Mouse (Mus musculus): ENCODE results near the gene Ift80. TPM values are rescaled to one million over a fixed set of nuclear protein-coding genes. Genes with fewer than 3 reads are reported as not detected.
"Not testable (repeated sequence)": the region's sequence is repeated elsewhere in the genome, so short reads cannot be mapped to it uniquely, and the experiment has no call there.

Gene Ift80
- polyA plus RNA-seq, 1 experiment from 2014 or later, result 3.0 TPM

DNA sequence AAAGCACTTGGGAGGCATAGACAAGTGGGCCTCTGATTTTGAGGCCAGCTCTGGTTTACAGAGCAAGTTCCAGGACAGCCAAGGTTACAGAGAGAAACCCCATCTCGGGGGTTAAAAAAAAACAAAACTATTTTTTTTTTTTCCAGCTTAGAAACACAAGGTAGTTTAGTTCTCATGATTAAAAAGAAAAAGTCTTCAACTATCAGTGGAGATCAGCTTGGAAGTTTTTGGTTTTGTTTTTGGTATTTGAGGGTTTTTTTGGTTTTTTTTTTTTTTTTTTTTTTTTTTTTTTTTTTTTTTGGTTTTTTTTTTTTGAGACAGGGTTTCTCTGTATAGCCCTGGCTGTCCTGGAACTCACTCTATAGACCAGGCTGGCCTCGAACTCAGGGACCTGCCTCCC, 14.3 kb upstream of the Ift80 start:
- peaks cover 33% of the 10 kb centered on the region for H3K79me2 ChIP-seq (ENCODE audit: inconsistent target)
- H3K36me3 ChIP-seq (ENCODE audit: inconsistent target), result peaks cover 20% of the 10 kb centered on the region
- H3K27ac ChIP-seq; H3K4me3 ChIP-seq (ENCODE audit: inconsistent target): not testable (repeated sequence)
- WGBS (ENCODE audit: missing documents), result 93% methylated on average over 2 of the region's 2 CpGs

DNA sequence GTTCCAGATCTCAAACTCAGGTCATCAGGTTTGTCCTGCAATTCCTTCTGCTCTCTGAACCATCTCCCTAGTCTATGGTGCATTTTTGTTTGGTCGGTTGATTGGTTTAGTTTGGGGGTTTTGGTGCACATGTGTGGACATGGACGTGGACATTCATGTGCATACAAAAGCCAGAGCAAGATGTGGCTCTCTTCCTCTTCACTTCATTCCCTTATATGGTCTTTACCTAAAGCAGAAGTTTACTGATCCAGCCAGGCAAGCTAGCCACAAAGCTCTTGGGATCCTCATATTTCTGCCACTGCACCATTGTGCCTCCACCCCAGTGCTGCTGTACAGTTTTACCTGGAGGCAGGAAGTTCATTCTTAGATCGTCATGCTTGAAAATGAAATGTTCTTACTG, 12.8 kb upstream of the Ift80 start:
- Histone ChIP-seq H3K79me2 (ENCODE audit: inconsistent target) (peaks cover 45% of the 10 kb centered on the region), H3K4me3 (ENCODE audit: inconsistent target) (no peak overlapping the region), H3K36me3 (ENCODE audit: inconsistent target) (peaks cover 19% of the 10 kb centered on the region), H3K27ac (no peak overlapping the region)
- 52% methylated on average over 3 of the region's 3 CpGs for WGBS (ENCODE audit: missing documents)

DNA sequence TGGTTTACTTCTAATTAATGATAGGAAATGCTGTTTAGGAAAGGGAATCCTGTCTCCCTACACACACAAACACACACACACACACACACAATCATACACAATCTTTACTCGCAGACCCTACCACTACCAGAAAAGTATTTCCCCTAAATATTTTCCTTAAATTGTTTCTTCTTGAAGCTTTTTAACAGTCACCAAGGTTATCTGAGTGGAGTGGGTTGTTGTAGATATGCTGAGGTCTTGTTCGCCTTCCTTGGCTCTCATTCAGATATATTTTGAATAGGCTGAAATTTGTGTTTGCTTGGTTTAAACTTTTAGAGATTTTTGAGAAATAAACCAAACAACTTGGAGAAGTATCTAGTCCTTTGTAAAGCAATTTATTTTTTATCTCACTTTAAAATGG, 4.5 kb upstream of the Ift80 start:
- no peaks in the 10 kb centered on the region for H3K36me3 ChIP-seq (ENCODE audit: inconsistent target)
- WGBS (ENCODE audit: missing documents), result 93% methylated on average over 2 of the region's 2 CpGs
- peak overlapping the region; percentile 1; the same call in 1 of the 2 replicates for H3K27ac ChIP-seq
- H3K79me2 ChIP-seq (ENCODE audit: inconsistent target), result peaks cover 89% of the 10 kb centered on the region
- H3K4me3 ChIP-seq (ENCODE audit: inconsistent target), result no peak overlapping the region

DNA sequence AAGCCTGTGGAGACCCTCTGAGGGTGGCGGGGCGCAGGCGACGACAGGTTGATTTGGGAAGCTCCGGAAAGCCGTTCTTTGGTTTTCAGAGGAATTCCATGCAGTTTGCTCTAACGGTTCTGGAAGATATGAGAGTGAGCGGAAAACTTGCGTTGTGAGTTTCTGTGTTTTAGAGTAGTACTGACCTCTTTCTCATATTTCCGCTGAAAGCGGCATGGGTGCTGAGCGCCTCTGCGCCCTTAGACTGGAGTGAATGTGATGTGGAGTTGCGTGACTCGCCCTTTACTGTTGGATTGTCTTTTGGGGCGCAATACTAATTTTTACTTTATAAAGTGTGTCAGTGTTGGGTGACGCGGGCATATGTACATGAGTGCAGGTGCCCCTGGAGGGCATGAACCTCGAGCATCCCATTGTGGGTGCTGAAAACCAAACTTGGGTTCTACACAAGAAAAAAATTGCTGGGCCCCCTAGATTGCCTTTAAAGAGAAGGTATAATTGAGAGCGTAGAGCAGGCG, 1.9 kb upstream of the Ift80 start:
- H3K27ac ChIP-seq, result peak overlapping the region; percentile 66
- peak overlapping the region; percentile 94 for H3K4me3 ChIP-seq (ENCODE audit: inconsistent target)
- no peaks in the 10 kb centered on the region for H3K36me3 ChIP-seq (ENCODE audit: inconsistent target)
- 1% methylated on average over 21 of the region's 21 CpGs for WGBS (ENCODE audit: missing documents)
- H3K79me2 ChIP-seq (ENCODE audit: inconsistent target), result peaks cover 78% of the 10 kb centered on the region

DNA sequence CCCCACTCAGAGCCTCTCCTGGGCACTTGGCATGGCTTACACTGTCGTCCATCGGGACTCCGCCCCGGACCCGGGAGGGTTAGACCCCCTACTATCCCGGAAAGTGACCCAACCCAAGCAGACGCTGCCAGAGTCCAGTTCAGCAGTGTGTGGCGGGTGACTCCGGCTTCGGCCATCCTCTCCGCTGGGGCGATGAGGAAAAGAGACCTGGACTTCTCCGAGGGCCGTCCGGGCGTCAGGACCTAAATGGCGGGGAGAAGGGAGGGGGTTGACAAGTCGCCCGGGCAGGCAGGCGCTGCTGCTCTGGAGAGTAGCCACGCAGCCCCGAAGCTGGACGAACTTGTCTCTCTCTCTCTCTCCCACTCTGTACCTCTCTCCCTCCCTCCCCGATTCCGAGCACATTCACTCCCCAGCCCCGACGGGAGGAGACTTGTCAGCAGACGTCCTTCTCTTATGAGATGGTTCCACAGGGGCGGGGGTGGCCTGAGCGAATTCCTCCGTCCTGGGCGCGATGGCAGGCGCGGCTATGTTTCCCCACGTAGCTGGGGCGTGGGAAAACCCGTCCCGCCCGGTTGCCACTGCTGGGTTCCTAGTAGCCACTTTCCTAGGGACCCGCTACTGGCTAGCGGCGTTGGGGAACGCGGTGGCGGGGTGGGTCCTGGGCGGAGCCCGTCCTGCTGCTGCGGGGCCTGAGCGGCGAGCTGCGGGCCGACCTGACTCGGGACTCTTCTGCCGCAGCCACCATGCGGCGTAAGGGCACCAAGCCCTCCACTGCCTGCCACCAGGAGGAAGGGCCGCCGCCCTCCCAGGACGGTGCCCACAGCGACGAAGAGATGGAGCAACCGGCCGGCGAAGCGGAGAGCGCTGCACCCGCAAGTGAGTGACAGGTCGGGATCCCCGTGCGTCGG, 1.2 kb upstream of the Ift80 start:
- Histone ChIP-seq H3K79me2 (ENCODE audit: inconsistent target) (peaks cover 71% of the 10 kb centered on the region), H3K27ac (peak overlapping the region; percentile 93), H3K4me3 (ENCODE audit: inconsistent target) (peak overlapping the region; percentile 94), H3K36me3 (ENCODE audit: inconsistent target) (no peaks in the 10 kb centered on the region)
- WGBS (ENCODE audit: missing documents), result 1% methylated on average over 72 of the region's 72 CpGs

DNA sequence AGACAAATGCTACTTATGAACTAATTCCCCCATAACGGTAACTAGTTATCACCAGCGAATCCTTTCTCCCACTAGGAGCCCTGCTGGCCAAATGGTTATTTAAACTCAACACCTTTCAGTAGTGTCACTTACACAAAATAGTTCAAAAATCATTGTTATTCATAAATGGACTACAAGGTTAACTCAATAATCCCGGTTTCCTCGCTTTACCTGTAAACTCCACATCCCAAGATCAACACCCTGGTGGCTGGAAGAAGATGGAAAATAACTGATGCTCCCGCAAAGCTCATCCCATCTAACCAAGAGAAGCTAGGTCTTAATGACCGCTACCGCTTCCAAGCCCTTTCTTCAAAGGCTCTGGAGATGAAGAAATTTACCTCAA, 324 bp downstream of the Ift80 start:
- peak overlapping the region; percentile 93; the same call in 1 of the 2 replicates for H3K27ac ChIP-seq
- peaks cover 55% of the 10 kb centered on the region for H3K79me2 ChIP-seq (ENCODE audit: inconsistent target)
- WGBS (ENCODE audit: missing documents), result 3% methylated on average over 7 of the region's 7 CpGs
- H3K36me3 ChIP-seq (ENCODE audit: inconsistent target), result no peaks in the 10 kb centered on the region
- H3K4me3 ChIP-seq (ENCODE audit: inconsistent target), result peak overlapping the region; percentile 94

DNA sequence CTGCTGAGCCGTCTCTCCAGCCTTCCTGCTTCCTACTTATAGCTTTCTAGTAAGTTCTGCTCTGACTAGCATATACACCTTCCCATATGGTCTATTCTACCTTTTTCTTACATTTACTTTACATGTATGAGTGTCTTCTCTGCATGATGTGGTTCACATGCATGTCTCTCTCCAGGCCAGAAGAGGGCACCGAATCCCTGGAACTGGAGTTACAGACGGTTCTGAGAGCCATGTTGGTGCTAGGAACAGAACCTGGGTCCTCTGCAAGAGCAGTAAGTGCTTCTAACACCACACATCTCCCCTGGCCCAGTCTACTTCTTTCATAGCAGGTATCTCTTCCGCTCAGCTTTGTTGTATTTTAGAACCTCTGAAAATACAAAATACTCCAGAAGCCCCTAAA, 1.6 kb downstream of the Ift80 start:
- H3K36me3 ChIP-seq (ENCODE audit: inconsistent target), result no peaks in the 10 kb centered on the region
- WGBS (ENCODE audit: missing documents), result 98% methylated on average over 4 of the region's 4 CpGs
- no peak overlapping the region for H3K4me3 ChIP-seq (ENCODE audit: inconsistent target)

DNA sequence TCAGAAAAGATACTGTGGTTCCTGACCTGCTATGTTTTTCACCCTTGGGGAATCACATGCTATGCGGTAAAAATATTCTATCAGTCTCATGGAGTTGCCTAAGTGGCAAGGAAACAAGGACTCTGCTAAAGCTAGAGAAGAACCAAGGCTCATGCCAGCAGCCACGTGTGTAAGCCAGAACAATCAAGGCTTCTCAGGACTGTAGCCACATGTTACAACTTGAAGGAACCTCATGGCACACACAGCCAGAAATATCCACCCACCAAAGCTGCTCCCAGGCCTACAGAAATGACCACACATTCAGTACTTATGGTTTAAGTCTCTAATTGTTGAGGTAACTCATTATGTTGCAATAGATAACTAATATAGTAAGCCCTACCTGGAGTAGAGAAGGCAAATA, 17.8 kb downstream of the Ift80 start:
- Histone ChIP-seq H3K4me3 (ENCODE audit: inconsistent target) (no peak overlapping the region), H3K79me2 (ENCODE audit: inconsistent target) (no peaks in the 10 kb centered on the region), H3K36me3 (ENCODE audit: inconsistent target) (no peaks in the 10 kb centered on the region), H3K27ac (no peak overlapping the region)
- WGBS (ENCODE audit: missing documents), result 86% methylated on average over 2 of the region's 2 CpGs

More for the DNA sequence above, 1.6 kb downstream of the Ift80 start:
- Histone ChIP-seq H3K27ac (no peak overlapping the region), H3K79me2 (ENCODE audit: inconsistent target) (peaks cover 43% of the 10 kb centered on the region)

DNA sequence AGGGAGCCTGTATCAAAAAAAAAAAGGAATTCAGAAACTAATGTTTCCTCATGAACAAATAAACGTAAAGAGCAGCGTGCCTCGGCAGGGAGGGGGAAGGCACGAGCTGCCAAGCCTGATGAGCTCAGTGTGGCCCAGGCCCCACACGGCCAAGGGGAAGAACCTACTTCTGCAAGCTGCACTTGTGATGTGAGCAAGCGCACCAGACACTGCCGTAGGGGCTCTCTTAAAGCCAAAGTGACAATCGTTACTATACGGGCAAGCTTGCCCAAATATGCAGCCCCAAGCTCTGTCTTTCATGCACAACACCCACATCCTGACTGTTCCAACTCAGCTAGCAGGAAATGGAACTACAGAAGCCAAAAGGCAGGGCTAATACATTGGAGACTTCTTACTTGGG, 23.5 kb downstream of the Ift80 start:
- H3K4me3 ChIP-seq (ENCODE audit: inconsistent target), result no peak overlapping the region
- no peaks in the 10 kb centered on the region for H3K79me2 ChIP-seq (ENCODE audit: inconsistent target)
- 3% methylated on average over 9 of the region's 9 CpGs for WGBS (ENCODE audit: missing documents)
- H3K27ac ChIP-seq, result peak overlapping the region; percentile 40; the same call in 1 of the 2 replicates
- H3K36me3 ChIP-seq (ENCODE audit: inconsistent target), result no peaks in the 10 kb centered on the region

DNA sequence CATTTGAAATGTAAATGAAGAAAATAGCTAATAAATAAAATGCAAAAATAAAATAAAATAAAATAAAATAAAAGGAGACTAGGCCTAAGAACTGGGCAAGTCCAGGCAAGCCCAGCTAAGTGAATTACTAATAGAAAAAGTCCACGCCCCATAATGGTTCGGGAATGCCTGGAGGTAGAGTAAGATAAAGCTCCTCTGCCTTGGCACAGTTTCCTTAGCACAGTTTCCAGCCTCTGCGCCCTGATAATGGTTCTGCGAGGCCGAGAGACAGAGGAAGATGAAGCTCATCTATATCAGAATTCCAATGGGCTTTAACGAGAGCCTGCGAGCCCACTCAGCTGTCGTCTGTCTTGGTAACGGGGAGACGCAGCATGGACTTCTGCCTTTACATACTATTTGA, 25.2 kb downstream of the Ift80 start:
- no peak overlapping the region for H3K27ac ChIP-seq
- H3K36me3 ChIP-seq (ENCODE audit: inconsistent target), result no peaks in the 10 kb centered on the region
- no peak overlapping the region for H3K4me3 ChIP-seq (ENCODE audit: inconsistent target)
- no peaks in the 10 kb centered on the region for H3K79me2 ChIP-seq (ENCODE audit: inconsistent target)
- WGBS (ENCODE audit: missing documents), result 90% methylated on average over 10 of the region's 10 CpGs

DNA sequence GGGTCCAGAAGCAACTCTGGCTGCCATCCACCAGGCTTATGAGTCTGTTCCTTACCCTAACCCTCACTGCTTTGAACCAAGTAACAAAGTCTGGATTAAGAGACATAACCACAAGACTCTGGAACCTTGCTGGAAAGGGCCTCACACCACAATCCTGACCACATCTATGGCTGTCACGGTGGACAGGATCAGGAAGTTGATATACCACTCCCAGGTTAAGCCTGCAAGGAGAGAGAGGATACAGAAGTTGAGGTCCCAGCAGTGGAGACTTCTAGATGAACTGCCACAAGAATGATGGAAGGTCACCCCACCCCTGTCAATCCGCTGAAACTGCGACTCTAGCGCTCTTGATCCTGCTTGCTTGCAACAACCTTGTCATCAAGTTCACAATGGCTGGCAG, 26.7 kb downstream of the Ift80 start:
- Histone ChIP-seq H3K27ac (no peak overlapping the region), H3K4me3 (ENCODE audit: inconsistent target) (no peak overlapping the region), H3K79me2 (ENCODE audit: inconsistent target) (no peaks in the 10 kb centered on the region), H3K36me3 (ENCODE audit: inconsistent target) (no peaks in the 10 kb centered on the region)
- WGBS (ENCODE audit: missing documents), result 67% methylated on average over 4 of the region's 4 CpGs

DNA sequence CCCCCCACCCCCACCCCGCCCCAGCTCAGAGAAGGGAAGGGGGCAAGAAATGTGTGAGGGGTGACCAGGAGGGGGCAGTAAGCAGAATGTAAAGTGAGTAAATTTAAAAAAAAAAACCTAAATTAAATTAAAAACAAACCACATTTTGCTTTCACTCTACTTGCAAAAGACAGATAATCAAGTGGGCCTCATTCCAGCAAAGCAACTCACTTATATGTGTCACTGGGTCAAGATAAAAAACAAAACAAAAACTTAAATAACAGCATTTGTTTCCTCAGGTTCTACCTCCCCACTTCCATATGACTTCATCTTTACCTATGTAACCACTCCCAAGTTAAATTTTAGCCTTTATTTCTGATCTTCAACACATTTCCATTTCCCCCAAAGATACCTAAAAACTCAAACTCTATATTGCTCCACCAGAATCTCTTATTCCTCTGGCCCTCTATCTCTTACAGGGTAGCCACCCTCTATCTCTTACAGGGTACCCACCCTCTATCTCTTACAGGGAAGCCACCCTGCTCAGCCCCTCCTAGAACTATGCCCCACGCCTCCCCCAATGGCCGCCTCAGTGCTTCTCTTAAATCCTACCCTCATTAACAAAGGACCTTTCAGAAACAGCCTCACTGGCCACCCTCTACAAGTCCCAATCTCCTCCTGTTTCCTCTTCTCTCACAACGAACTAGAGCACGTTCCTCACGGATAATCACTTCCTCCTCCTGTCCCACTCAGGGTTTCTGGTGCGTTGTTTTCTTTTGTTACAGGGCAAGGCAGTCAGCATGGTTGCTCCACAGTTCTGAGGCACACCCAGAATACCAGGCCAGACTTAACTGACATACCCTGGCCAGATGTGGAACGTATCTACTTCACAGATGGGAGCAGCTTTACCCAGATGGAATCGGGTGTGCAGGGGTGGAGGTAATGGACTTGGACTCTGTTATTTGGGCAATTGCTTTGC, 28.6 kb downstream of the Ift80 start:
- Histone ChIP-seq H3K79me2 (ENCODE audit: inconsistent target) (no peaks in the 10 kb centered on the region), H3K27ac (peak overlapping the region; percentile 17; the same call in 1 of the 2 replicates), H3K36me3 (ENCODE audit: inconsistent target) (no peaks in the 10 kb centered on the region), H3K4me3 (ENCODE audit: inconsistent target) (no peak overlapping the region)
- 49% methylated on average over 8 of the region's 9 CpGs for WGBS (ENCODE audit: missing documents)

DNA sequence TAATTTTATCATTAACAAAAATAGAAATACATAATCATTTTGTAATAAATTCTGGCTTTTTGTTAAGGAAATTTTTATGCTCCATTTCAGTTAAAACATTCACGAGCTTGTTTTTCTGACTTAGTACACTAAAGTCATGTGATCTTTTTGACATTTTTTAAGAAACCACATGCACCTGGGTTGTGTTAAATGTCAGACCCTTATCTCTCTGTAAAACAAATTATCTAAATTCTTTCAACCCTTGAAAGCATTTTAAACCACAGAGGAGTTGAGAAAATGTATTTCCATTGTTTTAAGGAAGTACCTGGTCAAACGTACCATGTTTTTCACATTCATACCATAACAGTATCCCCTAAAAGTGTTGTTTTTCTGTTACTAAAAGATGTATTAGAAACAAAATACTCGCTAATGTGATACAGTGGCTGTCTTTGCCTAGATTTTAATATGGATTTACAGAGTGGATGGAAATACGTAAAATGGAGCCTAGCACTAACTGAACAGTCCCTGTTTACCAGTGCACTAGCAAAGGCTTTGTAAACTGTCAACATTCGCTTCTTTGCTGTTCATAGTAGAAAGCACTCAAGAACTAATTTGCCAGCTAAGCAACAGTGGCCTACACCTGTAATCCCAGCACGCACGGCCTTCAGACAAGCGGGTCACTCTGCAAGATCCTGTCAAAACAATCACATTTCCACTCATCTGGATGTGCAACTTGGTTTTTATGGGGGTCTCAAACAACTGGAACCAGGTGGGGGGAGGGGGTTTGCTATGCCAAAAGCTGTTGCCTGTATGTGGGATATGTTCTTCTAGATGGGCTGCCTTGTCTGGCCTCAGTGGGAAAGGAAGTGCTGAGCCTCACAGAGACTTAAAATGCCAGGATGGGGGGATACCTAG, 29.5 kb downstream of the Ift80 start:
- 89% methylated on average over 8 of the region's 8 CpGs for WGBS (ENCODE audit: missing documents)
- Histone ChIP-seq H3K79me2 (ENCODE audit: inconsistent target) (no peaks in the 10 kb centered on the region), H3K27ac (no peak overlapping the region)

DNA sequence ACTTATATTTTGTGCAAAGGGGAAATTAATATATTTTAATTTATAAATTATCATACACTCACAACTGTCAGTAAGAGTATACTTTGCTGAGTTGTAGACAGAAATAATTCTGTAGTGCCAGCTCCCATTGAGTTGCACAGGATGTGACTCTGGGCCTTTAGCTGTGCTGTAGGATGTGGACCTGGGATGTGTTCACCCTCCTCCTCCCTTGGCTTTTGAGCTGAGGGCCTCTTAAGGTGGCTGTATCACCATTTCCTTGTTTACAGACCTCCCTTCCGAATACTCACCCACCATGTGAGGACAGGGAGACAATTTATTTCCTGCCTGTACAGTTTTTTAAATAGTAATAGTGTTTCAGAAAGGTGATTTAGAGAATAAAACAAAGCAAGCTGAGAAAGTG, 30.8 kb downstream of the Ift80 start:
- H3K27ac ChIP-seq, result no peak overlapping the region
- no peak overlapping the region for H3K4me3 ChIP-seq (ENCODE audit: inconsistent target)
- no peaks in the 10 kb centered on the region for H3K36me3 ChIP-seq (ENCODE audit: inconsistent target)
- no peaks in the 10 kb centered on the region for H3K79me2 ChIP-seq (ENCODE audit: inconsistent target)
- 73% methylated on average over 1 of the region's 1 CpGs for WGBS (ENCODE audit: missing documents)

More for the DNA sequence above, 29.5 kb downstream of the Ift80 start:
- Histone ChIP-seq H3K36me3 (ENCODE audit: inconsistent target) (no peaks in the 10 kb centered on the region), H3K4me3 (ENCODE audit: inconsistent target) (no peak overlapping the region)

Data from macrophage (primary cell).